Mouse (Mus musculus) lung, adult 2 months (tissue): ENCODE data around the gene Nfatc2ip.

ENCODE experiments used
- CTCF ChIP-seq: fragments of 200-500 bp; IDR thresholded peaks from 2 replicates; pipeline ENCODE4 v1.5.1; 2011; ENCODE audit warnings: mild to moderate bottlenecking, low read length, control low read depth; ENCODE audit not compliant: insufficient read depth
- POLR2A ChIP-seq: fragments of 200-500 bp; IDR thresholded peaks from 2 replicates; pipeline ENCODE4 v1.6.1; 2011; ENCODE audit warnings: low read depth, mild to moderate bottlenecking, control low read depth, low read length, borderline replicate concordance; ENCODE audit errors: extremely low read depth

- TF ChIP-seq CTCF (no peak), POLR2A (no peak)
These were observed 40.5 kb downstream of the Nfatc2ip start for GRCm38 (mm10) chr7:126355847-126356597.
